Mouse (Mus musculus) urinary bladder, postnatal 4 days (tissue): ENCODE results near the gene Krtap31-1.
"Not testable (repeated sequence)": the region's sequence is repeated elsewhere in the genome, so short reads cannot be mapped to it uniquely, and the experiment has no call there.

Experiments
- DNase-seq, 2 experiments: peaks; one replicate each; pipeline ENCODE4 v3.0.0; 2021 to 2022; ENCODE audit warnings: low spot score in 2 of 2

Krtap31-1 gene

DNA sequence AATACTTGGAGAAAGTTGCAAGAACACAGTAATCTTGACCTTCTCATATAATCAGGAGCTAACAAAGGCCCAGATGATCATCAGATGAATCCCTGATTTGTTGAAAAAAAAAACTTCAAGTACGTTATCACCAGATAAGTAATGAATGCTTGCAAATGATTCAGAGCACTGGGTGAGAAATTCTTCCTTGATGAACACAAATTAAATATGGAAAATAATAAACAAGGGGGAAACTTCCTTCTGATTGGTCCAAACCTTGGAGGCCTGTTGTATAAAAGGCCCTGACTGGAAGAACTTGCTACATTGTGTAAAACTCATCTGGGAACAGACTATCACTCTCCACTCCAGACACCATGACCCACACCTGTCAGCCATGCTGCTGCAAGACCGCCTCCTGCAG is at the start of gene Krtap31-1:
Gene Krtap31-1 (plus strand): TSS at position 301 of the 400 bp plus-strand sequence.
- no peak for DNase-seq

DNA sequence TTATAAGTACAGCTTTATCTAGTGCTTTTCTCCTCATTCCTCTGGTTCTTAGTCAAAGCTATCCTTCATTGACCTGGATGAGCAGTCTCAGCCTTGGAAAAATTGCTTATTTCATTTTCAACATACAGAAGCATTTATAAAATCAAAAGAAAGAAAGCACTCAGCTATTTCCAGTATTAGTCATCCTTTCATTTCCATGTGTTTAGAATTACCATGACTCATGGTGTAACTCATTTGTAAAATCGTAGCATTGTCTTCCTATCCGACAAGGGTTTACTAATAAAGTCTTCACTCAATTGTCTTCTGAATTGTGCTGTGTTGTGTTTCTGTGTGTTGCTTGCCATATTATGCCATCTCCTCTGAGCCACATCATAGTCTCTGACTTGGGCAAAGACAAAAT is 49.0 kb upstream of the Krtap31-1 start:
- DNase-seq, result no peak

DNA sequence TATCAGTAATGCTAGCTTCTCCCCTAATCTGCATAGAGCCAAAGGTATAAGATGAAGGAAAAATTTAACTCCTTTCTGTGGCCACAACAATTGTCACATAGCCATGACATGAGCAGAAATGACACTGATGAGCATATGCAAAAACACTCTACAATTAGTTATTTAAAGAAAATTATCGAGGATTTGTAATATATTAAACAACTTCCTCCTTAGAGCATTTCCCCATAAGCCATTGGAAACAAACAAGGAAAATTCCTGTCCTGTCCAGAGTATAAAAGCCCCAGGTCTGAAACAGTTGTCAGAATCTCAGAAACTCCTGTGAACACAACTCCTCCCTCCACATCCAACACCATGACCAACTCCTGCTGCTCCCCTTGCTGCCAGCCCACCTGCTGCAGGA is 43.5 kb upstream of the Krtap31-1 start, which contains the start of gene Gm11559:
Gene Gm11559 (plus strand): TSS at position 301 of the 400 bp plus-strand sequence.
- DNase-seq, result not testable (repeated sequence)

DNA sequence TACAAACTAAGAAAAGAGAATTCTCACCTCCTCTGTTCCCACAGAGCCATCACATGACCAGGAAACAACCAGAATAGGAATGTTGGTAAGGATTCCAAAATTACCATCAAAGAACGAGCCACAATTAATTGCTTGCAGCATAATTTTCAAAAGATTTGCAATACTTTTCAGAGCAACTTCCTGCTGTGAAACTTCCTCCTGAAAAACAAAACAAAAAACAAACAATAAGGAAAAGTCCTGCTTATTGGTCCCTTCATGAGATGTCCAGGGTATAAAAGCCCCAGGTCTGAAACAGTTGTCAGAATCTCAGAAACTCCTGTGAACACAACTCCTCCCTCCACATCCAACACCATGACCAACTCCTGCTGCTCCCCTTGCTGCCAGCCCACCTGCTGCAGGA is 34.6 kb upstream of the Krtap31-1 start, which contains the start of gene Krtap9-1:
Gene Krtap9-1 (plus strand): TSS at position 301 of the 400 bp plus-strand sequence.
- not testable (repeated sequence) for DNase-seq

DNA sequence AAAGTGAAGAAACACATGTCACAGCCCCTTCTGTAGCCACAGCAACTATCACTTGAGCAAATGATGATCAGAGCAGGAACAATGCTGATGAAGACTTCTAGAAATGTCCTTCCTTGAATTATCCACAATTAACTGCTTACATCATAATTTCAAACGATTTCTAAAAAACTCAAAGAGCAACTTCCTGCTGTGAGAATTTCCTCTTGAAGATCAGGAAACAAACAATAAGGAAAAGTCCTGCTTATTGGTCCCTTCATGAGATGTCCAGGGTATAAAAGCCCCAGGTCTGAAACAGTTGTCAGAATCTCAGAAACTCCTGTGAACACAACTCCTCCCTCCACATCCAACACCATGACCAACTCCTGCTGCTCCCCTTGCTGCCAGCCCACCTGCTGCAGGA is 28.8 kb upstream of the Krtap31-1 start, which contains the start of gene Gm11567:
Gene Gm11567 (plus strand): TSS at position 301 of the 400 bp plus-strand sequence.
- DNase-seq, result not testable (repeated sequence)

- no peak for DNase-seq
These were observed 6.7 kb downstream of the Krtap31-1 start, which contains the start of gene Gm11565 for GRCm38 (mm10) chr11:99914451-99914850. Gene Gm11565 (plus strand): TSS chr11:99914751.

DNA sequence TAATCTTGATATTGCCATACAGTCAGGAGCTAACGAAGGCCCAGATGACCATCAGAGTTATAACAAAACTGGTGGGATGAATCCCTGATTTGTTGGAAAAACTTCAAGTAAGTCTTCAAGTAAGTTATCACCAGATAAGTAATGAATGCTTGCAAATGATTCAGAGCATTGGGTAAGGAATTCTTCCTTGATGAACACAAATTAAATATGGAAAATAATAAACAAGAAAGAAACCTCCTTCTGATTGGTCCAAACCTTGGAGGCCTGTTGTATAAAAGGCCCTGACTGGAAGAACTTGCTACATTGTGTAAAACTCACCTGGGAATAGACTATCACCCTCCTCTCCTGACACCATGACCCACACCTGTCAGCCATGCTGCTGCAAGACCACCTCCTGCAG is 28.3 kb downstream of the Krtap31-1 start, which contains the start of gene Krtap31-2:
Gene Krtap31-2 (plus strand): TSS at position 301 of the 400 bp plus-strand sequence.
- DNase-seq, result no peak

DNA sequence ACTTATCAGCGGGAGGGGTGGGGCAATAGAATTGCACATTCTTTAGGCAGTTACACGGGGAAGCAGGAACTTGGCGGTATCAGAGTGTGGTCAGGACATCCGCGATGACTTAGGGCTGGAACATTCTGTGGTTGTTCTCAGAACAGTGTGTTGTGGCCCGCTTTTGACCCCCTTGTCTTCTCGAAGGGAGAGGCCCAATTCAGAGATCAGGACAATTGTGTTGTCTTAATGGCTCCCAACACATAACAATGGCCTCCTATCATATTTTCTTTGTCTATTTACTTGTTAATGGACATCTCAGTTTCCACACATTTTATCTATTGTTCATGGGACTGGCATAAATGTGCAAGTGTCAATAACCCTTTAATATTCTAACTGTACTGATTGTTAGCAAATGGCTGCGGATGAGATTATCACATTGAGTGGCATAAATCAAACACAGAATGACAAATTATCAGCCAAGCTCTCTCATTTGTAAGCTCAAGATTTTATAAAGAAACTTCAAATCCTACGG is 30.1 kb downstream of the Krtap31-1 start:
- no peak for DNase-seq

DNA sequence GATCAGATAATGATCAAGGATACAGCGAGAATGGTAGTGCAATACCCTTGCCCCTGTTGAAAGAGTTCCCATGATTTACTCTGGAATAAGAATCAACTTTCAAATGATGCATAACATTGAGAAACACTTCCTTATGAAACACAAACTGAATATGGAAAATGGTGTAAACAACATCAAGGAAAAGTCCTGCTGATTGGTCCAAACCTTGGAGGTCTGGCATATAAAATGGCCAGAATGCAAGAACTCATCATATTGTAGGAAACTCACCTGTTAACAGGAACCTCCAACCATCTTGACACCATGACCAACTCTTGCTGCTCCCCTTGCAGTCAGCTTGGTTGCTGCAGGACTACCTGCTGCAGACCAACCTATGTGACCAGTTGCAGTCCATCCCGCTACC is 40.5 kb downstream of the Krtap31-1 start, which contains the start of gene Krtap9-5:
Gene Krtap9-5 (plus strand): TSS at position 301 of the 400 bp plus-strand sequence.
- DNase-seq, result no peak
